Mouse (Mus musculus): ENCODE measurements around the gene Elovl1.

- no peak for TF ChIP-seq EP300 (IDR thresholded peaks at IDR 0.05; ENCODE audit: low read depth)
- TF ChIP-seq CTCF (IDR thresholded peaks at IDR 0.05; ENCODE audit: low read depth), result no peak
Measured at GRCm38 (mm10) chr4:118445088-118445487, 17.2 kb downstream of the Elovl1 start.

All from liver, postnatal 0 days (tissue).